Mouse (Mus musculus) forebrain, embryonic 14.5 days (tissue): ENCODE data around the gene Uri1. TPM values are rescaled to one million over a fixed set of nuclear protein-coding genes. Genes with fewer than 3 reads are reported as not detected.

Experiments
- ATAC-seq: fragments of 200-750 bp; cut with Nextera tagmentation; 2 replicates; pipeline ENCODE4 v1.8.0; 2017; ENCODE audit warnings: mild to moderate bottlenecking, moderate library complexity
- DNase-seq: peaks from one replicate; pipeline ENCODE4 v3.0.0-alpha.2; 2015; ENCODE audit warnings: low spot score
- H3K27ac ChIP-seq: fragments of 300-500 bp; sonication (generic); 2 replicates; pipeline ENCODE4 v1.5.1; 2014; ENCODE audit warnings: low read depth, mild to moderate bottlenecking, control low read depth, low read length, moderate library complexity
- H3K27me3 ChIP-seq: fragments of 300-500 bp; sonication (generic); replicated peaks from 2 replicates; pipeline ENCODE4 v1.6.1; 2014; ENCODE audit warnings: low read length, control low read depth, mixed read lengths; ENCODE audit not compliant: control insufficient read depth, insufficient read depth
- H3K36me3 ChIP-seq: fragments of 300-500 bp; sonication (generic); 2 replicates; pipeline ENCODE4 v1.6.1; 2014; ENCODE audit warnings: low read length, control low read depth; ENCODE audit not compliant: control insufficient read depth, insufficient read depth
- H3K4me1 ChIP-seq: fragments of 300-500 bp; sonication (generic); 2 replicates; pipeline ENCODE4 v1.6.1; 2014; ENCODE audit warnings: antibody characterized with exemption, low read length, control low read depth; ENCODE audit not compliant: control insufficient read depth, insufficient read depth
- H3K4me2 ChIP-seq: fragments of 300-500 bp; sonication (generic); 2 replicates; pipeline ENCODE4 v1.6.1; 2014; ENCODE audit warnings: mild to moderate bottlenecking, control low read depth, low read length
- H3K4me3 ChIP-seq: fragments of 300-500 bp; sonication (generic); 2 replicates; pipeline ENCODE4 v1.5.1; 2014; ENCODE audit warnings: low read depth, low read length, control low read depth
- H3K9ac ChIP-seq: fragments of 300-500 bp; sonication (generic); 2 replicates; pipeline ENCODE4 v1.6.1; 2014; ENCODE audit warnings: mild to moderate bottlenecking, low read length, control low read depth, moderate library complexity
- H3K9me3 ChIP-seq: fragments of 300-500 bp; sonication (generic); replicated peaks from 2 replicates; pipeline ENCODE4 v1.6.1; 2016; ENCODE audit warnings: low read length, control low read depth, mixed read lengths; ENCODE audit not compliant: control insufficient read depth
- WGBS: fragments of 180-500 bp; shearing (Covaris S2); extraction: QIAGEN DNeasy Blood & Tissue Kit; methylation state at CpG from one replicate; pipeline ENCODE4 v1.1.7; 2014; 5-methylcytosine and 5-hydroxymethylcytosine counted together
- polyA plus RNA-seq: library from polyadenylated mRNA; unstranded; fragments of >200 nt; fragmentation: Nextera tagmentation; extraction: Ambion mirVana; gene quantifications from 2 replicates; pipeline ENCODE4 v1.2.1, GENCODE M21; 2014

Gene Uri1
- polyA plus RNA-seq, 1 experiment from 2014 or later = 31.7 TPM

DNA sequence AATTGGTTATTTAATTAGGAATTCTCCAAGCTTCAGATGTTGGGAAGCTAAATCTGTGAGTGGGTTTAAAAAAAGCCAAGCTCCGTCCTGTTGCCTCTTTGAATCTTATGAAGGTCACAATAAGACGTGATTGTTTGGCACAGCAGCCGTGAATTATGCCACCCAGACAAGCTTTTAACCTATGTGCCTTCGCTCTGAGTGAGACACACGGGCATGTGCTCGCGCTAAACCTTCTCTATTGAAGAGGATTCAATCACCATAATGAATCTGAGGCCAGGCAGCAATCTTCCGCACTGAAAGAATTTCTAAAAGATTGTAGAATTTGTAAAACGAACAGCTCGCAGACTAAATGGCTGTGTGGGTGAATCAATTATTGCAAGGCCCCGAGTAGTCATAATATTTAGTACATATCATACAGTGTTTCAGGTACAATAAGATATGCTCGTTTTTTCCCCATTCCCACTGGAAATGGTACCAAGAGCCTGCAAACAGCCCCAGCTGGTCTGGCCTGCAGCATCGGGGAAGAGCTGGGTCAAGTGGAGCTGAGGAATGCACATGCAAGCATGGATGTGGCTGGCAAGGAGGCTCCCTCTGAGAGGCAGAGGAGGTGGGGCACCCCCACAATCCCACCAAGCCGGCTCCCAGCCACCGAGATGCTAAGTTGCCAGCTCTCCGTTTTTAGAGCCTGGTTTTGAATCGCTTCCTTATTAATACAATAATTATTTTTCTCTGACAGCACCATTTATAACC is 101.5 kb downstream of the Uri1 start:
- peaks cover 7% of the 10 kb centered on the region; the same call in 1 of the 2 replicates for H3K4me1 ChIP-seq
- ATAC-seq = no peak
- no peak overlapping the region for H3K4me3 ChIP-seq
- H3K27ac ChIP-seq = no peak overlapping the region
- H3K4me2 ChIP-seq = no peak overlapping the region
- H3K36me3 ChIP-seq = no peaks in the 10 kb centered on the region
- 29% methylated on average over 17 of the region's 17 CpGs for WGBS
- peak; percentile 43 for DNase-seq
- H3K9ac ChIP-seq = no peak overlapping the region
- no peaks in the 10 kb centered on the region for H3K27me3 ChIP-seq
- no peaks in the 10 kb centered on the region for H3K9me3 ChIP-seq

DNA sequence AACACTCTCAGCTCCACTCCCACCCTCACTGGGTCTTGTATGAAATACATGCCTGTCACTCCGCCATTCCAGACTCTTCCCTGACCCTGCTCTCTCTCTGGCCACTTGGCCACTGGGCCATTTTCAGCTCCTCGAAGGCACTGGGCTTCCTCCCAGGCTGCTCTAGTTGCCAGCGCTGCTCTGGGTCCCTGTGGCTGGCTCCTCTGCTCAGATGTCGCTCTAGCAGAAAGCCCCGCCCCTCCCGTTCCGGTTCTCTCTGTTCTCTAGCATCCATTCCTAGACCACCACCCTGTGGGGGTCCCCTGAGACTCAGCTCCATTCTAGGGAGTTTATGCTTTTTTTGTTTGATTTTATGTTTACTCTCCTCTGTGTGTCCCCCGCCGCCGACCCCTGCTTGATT is 104.4 kb downstream of the Uri1 start:
- H3K27me3 ChIP-seq = no peaks in the 10 kb centered on the region
- H3K9me3 ChIP-seq = no peaks in the 10 kb centered on the region
- H3K27ac ChIP-seq = no peak overlapping the region
- H3K4me1 ChIP-seq = peaks cover 12% of the 10 kb centered on the region
- H3K36me3 ChIP-seq = no peaks in the 10 kb centered on the region
- H3K4me2 ChIP-seq = no peak overlapping the region
- ATAC-seq (no peak), DNase-seq (no peak)
- 65% methylated on average over 10 of the region's 10 CpGs for WGBS
- H3K4me3 ChIP-seq = no peak overlapping the region
- no peak overlapping the region for H3K9ac ChIP-seq

DNA sequence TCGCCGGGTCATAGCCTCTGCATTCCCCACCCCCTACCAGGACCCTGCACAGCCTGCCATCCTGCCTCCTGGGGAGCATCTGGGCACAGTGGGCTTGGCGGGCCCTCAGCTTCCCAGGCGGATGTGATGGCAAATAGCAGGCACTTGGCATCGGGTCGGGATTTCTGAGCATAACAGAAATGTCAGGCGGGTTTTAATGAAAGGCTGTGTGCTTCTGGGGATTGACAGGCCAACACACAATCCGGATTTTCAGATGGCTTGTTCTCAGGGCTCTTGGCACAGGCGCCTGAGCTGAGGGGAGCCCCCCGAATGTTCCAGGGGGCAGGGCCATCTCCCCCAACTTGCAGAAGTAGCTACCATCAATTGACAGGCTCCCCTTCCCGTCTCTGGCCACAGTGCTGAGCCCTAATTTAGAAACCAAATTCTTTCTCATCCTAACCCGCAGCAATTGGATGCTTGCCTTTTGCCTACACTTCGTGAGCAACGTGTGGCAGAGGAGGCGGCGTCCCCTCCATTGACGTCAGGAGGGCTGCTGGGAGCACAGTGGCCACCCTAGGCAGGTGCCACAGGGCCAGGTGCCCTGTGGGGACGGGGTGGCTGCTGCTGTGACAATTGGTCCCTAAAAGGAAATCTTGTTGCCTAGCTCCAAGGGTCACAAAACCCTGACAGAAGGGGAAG is 106.5 kb downstream of the Uri1 start:
- Histone ChIP-seq H3K27ac (0 out of 2 replicates have a peak overlapping the region, but pooled peaks have one; percentile 9), H3K4me2 (no peak overlapping the region; the same call in 1 of the 2 replicates), H3K27me3 (no peaks in the 10 kb centered on the region), H3K36me3 (no peaks in the 10 kb centered on the region), H3K9ac (0 out of 2 replicates have a peak overlapping the region, but pooled peaks have one; percentile 17), H3K9me3 (no peaks in the 10 kb centered on the region), H3K4me3 (no peak overlapping the region), H3K4me1 (peaks cover 10% of the 10 kb centered on the region)
- DNase-seq (peak; percentile 84), ATAC-seq (peak; percentile 70)
- 34% methylated on average over 18 of the region's 18 CpGs for WGBS

DNA sequence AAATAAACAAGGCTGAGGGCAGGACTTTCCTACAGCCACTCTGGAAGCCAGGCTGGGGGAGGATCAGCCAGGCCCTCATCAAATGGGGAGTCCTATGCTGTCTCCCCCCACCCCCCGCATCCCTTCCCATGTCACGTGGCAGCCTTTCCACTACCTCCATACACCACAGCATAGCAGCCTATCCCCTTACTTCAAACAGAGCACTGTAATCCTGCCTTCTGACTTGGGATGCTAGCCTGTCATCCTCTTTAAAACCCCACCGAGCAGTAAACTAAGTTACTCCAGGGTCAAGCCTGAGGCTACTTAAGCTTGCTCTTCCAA is 111.6 kb downstream of the Uri1 start:
- Histone ChIP-seq H3K4me1 (peaks cover 7% of the 10 kb centered on the region; the same call in 1 of the 2 replicates), H3K4me3 (no peak overlapping the region), H3K4me2 (no peak overlapping the region), H3K27me3 (no peaks in the 10 kb centered on the region), H3K9ac (no peak overlapping the region), H3K27ac (no peak overlapping the region), H3K36me3 (no peaks in the 10 kb centered on the region), H3K9me3 (no peaks in the 10 kb centered on the region)
- ATAC-seq (peak; percentile 22; the same call in 1 of the 2 replicates), DNase-seq (no peak)
- WGBS = 11% methylated on average over 3 of the region's 3 CpGs

DNA sequence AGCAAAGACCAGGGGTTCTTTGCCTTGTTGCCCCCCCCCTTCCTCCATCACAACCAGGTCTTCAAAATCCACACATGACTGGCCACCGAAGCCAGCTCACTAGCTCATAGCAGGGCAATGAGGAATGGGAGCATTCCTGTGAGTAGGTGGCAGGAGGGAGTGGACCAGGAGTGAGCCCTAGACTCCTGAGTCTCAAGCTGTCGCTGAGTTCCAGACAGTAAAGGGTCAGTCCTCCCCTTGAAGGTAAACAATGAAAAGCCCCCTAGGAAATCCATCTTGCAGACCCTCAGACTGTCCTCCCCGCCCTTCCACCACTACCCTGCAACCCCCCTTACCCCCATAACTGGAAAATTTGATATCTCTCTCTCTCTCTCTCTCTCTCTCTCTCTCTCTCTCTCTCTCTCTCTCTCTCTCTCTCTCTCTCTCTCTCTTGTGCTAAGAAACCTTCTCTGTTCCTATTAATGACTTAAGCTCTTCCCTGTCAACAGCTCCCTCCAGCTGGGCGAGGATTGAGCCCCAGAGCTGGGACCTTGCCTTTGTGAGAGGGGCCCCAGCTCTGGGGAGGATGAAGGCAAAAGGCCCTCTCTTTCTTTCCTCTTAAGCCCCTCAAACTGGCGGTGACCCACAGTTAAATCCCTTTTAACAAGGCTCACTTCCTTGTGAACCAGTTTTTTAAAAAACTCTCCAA is 112.1 kb downstream of the Uri1 start:
- H3K9ac ChIP-seq = no peak overlapping the region
- H3K9me3 ChIP-seq = no peaks in the 10 kb centered on the region
- 22% methylated on average over 5 of the region's 5 CpGs for WGBS
- ATAC-seq (no peak), DNase-seq (no peak)
- no peak overlapping the region for H3K27ac ChIP-seq
- no peaks in the 10 kb centered on the region for H3K27me3 ChIP-seq
- H3K4me2 ChIP-seq = no peak overlapping the region
- H3K4me3 ChIP-seq = no peak overlapping the region
- H3K4me1 ChIP-seq = peaks cover 3% of the 10 kb centered on the region; the same call in 1 of the 2 replicates
- no peaks in the 10 kb centered on the region for H3K36me3 ChIP-seq

DNA sequence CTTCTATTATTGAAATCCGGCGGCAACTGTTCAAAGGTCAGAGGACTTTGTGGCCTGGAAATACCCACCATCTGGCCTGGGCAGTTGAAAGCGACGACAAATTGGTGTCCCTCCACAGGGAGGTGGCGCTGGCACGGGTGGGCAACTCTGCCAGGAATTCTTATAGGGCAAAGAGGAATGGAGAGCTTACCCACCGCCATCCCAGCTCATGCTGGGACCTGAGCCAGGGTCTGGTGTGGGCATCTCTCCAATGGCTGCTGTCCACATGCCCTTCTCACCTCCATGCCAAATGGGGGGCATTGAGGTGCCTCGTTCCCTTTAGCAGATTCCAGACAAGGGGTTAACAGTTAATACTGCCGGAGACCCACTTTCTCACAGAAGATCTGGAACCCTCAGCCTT is 113.2 kb downstream of the Uri1 start:
- no peaks in the 10 kb centered on the region for H3K36me3 ChIP-seq
- H3K27ac ChIP-seq = no peak overlapping the region
- H3K9me3 ChIP-seq = no peaks in the 10 kb centered on the region
- H3K4me1 ChIP-seq = peaks cover 3% of the 10 kb centered on the region; the same call in 1 of the 2 replicates
- no peak overlapping the region for H3K4me3 ChIP-seq
- ATAC-seq (no peak), DNase-seq (no peak)
- no peak overlapping the region for H3K9ac ChIP-seq
- WGBS = 70% methylated on average over 9 of the region's 9 CpGs
- H3K4me2 ChIP-seq = no peak overlapping the region
- no peaks in the 10 kb centered on the region for H3K27me3 ChIP-seq

Other genes starting within 250 kb of the Uri1 start
- 21.8 and 26.2 TPM in 2 replicates for gene Zfp536, start 249.9 kb downstream of the Uri1 start, polyA plus RNA-seq
- 17.0 and 18.5 TPM in 2 replicates for gene Ccne1, start 84.0 kb upstream of the Uri1 start, polyA plus RNA-seq
- 18.4 and 19.9 TPM in 2 replicates for gene 1600014C10Rik, start 159.7 kb upstream of the Uri1 start, polyA plus RNA-seq
- gene Plekhf1, start 204.5 kb upstream of the Uri1 start, polyA plus RNA-seq = 0.80 and 0.81 TPM in 2 replicates
- gene Pop4, start 247.9 kb upstream of the Uri1 start, polyA plus RNA-seq = 113 and 117 TPM in 2 replicates